Mouse (Mus musculus) 3T3-L1 (cell line): Measurements from ENCODE around the gene Clic4.

Experiments
- DNase-seq: peaks from one replicate; pipeline ENCODE4 v3.0.0-alpha.2; 2015; ENCODE audit warnings: low read depth, low spot score

The Clic4 gene

GRCm38 (mm10) chr4:135235546-135235945, 37.1 kb downstream of the Clic4 start:
- no peak for DNase-seq

DNA sequence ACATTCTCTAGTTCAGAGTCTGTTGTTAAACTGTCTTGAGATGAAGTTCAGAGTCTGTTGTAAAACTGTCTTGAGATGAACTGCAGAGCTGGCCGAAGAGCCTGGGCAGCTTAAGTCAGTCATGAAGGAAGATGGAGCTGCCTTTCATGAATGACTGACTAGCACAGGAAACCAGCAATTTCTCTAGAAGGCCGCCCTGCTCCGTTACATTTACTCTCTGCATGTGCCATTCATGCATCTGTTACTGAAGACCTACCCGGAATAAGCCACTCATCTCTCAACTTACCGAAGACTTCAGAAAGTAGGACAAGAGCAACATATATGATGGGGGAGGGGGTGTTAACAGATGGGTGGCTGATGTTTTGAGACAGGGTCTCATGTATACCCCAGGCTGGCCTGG, 40.1 kb downstream of the Clic4 start:
- DNase-seq: no peak

- DNase-seq: no peak
Measured at GRCm38 (mm10) chr4:135231543-135231942, 41.1 kb downstream of the Clic4 start.

GRCm38 (mm10) chr4:135231136-135231535, 41.5 kb downstream of the Clic4 start:
- no peak for DNase-seq

- no peak for DNase-seq
Measured at GRCm38 (mm10) chr4:135230661-135231060, 42.0 kb downstream of the Clic4 start.

DNA sequence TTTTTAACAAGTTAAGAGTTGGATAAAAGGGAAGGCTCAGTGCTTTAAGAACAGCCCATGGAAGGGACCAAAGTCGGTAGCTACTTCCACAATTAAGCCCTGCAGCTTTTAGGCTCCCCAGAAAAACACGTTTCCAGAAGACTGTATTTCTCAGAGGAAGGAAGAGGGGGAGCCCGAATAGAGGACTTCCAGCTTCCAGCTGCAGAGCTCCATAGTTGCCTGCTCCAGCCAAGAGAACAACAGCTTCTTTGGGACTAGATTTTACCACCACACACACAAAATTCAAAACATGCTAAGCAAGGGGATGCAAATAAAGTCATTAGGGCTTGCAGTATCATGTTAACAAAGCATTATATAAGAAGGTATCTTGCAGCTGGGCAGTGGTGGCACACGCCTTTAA, 42.7 kb downstream of the Clic4 start:
- no peak for DNase-seq

GRCm38 (mm10) chr4:135228136-135228535, 44.5 kb downstream of the Clic4 start:
- no peak for DNase-seq

- DNase-seq: no peak
Measured at GRCm38 (mm10) chr4:135226008-135226667, 46.5 kb downstream of the Clic4 start.

DNA sequence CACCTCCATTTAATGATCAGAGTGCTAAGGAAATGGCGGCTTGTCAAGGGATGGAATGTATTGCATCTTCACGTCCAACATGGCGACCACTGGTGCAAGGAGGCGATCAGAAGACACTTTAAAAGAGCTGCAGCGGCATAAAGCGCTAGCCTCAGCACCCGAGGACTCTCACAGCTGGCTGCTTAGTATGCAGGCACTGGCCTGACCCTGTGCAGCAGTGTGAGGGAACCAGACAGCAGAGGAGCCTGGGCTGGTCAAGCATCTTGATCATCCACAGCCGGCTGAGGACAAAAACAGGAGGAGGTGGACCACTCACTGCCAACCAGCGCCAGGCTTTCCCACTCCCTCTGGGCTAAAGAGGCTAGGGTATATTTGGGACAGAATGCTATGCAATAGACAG, 48.8 kb downstream of the Clic4 start:
- DNase-seq: no peak

GRCm38 (mm10) chr4:135221632-135222407, 50.8 kb downstream of the Clic4 start:
- DNase-seq: no peak

DNA sequence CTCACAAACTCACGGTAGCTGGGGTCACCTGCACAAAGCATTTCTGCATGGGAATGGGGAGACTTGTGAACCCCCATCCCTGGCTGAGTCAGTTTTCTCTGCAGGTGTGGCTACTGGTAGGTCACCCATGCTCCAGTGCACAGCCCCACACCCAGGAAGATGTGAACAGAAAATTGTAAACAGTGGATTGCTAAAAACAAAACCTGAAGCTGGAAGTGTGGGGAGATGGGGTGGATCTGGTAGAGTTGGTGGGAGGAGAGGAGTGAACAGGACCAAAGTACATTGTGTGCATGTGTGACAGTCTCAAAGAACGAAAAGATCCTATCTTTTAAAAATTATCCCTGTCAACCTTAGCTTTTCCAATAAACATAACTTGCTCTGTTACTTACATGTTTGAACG, 52.0 kb downstream of the Clic4 start:
- DNase-seq: no peak

GRCm38 (mm10) chr4:135219652-135220051, 53.0 kb downstream of the Clic4 start:
- DNase-seq: peak; percentile 74

- DNase-seq: no peak
Measured at GRCm38 (mm10) chr4:135209846-135210245, 62.8 kb downstream of the Clic4 start.

GRCm38 (mm10) chr4:135205711-135206600, 66.7 kb downstream of the Clic4 start:
- peak; percentile 56 for DNase-seq

- DNase-seq: no peak
Measured at GRCm38 (mm10) chr4:135205254-135205653, 67.4 kb downstream of the Clic4 start.

DNA sequence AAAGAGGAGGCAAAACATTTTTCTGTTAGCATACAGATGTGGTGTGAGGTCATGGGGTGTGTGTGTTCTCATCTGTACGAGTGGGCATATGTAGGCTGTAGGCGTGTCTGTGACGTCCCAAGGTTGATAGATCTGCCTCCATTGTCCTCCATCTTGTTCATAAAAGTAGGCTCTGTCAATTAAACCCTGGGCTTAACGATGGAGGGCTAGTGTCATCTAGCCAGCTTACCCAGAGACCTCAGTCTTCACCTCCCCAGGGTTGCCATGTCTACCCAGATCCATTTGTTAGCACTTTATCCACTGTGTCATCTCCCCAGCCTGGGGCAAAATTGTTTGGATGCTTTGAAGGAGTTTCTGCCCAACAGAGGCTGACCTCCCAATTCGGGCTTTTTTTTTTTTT, 67.9 kb downstream of the Clic4 start:
- DNase-seq: peak; percentile 32

GRCm38 (mm10) chr4:135203806-135204560, 68.6 kb downstream of the Clic4 start:
- DNase-seq: no peak

GRCm38 (mm10) chr4:135203279-135203678, 69.3 kb downstream of the Clic4 start:
- DNase-seq: no peak

DNA sequence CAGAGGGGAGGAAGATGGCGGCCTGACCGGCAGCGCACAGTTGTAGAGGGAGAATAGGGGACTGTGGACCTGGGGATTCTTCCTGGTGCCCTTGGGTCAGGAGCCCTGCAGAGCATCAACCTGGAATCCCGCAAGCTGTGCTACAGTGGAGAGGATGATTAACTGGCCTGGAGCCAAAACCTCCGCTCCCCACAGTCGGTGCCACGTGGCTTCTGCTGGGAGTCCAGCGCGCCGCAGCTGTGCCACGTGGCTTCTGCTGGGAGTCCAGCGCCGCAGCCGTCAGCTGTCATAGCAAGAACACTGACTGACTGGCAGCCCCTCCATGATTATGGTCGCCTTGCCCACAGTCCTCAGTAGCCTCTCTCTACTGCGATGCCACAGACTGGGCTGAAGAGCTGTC, 70.8 kb downstream of the Clic4 start:
- DNase-seq: no peak

DNA sequence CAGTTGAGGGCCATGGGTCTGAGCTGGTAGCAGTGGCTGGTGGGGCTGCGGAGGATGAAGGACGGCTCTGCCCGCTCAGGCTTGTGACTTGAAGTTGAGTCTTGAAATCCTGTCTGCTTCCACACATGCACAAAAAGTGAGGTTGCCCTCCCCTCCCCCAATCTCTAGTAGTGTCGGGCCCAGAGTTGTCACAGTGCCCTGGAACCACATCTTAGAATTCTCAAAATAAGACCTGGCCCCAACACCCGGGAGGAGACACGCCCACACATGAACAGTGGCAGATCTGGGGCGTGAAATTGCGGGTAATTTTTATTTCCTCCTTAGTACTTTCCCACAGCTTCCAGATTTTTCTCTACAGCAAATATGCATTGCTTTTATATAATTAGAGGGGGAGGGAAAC, 74.8 kb downstream of the Clic4 start:
- no peak for DNase-seq

GRCm38 (mm10) chr4:135192841-135193240, 79.8 kb downstream of the Clic4 start:
- peak; percentile 21 for DNase-seq
